Mouse (Mus musculus): ENCODE measurements around the gene Rflna.

Rflna gene

GRCm38 (mm10) chr5:125053661-125054060 lies 50.6 kb downstream of the Rflna start:
- DNase-seq, result no peak

DNA sequence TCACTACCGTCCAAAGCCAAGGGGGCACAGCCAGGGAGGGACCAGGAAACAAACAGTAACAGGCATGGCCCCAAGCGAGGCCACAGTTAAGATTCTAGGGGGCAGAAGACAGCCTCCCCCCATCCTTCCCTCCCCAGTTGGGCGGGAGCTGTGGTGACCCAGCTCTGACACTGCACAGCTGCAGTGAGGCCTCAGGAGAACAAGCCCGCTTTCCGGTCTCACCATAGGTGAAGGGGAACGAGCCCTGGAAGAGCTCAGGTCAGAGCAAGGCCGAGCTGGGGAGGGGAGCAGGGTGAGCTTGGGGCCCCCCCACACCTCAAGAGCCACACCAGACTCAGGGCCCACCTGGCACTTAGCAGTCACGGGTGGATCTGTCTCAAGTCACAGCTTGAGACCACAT lies 52.9 kb downstream of the Rflna start:
- DNase-seq, result no peak

- no peak for DNase-seq
Observed at GRCm38 (mm10) chr5:125056331-125056695, 53.3 kb downstream of the Rflna start.

- no peak for DNase-seq
Observed at GRCm38 (mm10) chr5:125056696-125057554, 53.9 kb downstream of the Rflna start.

DNA sequence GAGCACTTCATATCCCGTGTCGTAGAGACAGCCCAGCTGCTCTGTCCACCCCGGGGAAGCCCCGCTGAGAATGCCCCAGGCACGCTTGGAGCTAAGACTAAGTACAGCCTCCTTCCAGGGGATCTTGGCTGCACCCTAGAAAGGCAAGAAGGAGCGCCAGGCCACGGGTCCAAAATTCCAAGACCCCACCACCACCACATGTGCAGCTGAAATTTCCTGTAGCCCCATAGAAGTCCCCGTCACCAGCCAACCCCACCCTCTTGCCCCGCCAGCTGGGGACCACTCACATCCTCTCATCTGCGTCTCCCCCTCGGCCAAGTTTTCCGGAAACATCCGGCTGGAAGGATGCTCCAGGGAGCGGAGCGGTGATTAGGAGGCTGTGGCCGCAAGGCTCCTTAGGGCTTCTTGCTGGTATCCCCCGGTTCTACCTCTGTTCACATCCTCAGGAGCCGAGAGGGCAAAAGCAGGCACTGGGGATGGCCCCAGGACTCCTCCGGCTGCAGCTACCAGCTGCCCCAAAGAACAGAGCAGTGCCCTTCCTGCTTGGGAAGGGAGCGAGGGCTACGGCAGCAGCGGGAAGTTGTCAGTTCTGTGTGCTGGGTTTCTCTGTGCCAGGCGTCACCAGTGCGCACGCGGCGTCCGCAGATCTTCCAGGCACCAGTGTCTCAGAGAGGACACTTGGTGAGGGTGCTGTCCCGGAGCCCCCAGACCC lies 54.7 kb downstream of the Rflna start:
- DNase-seq, result no peak

DNA sequence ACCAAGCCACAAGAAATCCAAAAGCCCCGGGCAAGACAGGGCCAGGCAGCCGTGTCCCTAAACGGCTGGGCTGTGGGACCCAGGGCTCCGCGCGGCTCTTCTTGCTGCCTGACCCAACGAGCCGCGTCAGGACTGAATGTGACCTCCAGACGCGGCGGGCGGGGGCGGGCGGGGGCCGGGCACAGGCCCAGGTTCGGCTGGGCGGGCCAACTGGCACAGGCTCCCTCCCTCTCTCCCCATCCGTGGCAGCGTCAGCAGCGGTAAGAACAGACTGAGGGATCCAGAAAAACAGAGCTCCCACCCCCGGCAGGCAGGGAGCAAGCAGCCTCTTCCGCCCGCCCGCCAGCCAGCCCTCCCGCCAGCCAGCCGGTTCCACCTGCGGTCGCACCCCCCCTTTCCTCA lies 55.2 kb downstream of the Rflna start:
- DNase-seq, result peak; percentile 69 to 79

Data from cerebellum, postnatal 36 days (tissue).